Mouse (Mus musculus) thymus, postnatal 14 days (tissue): Measurements from ENCODE around the gene Glud1.

Experiments used
- DNase-seq: peaks from one replicate; pipeline ENCODE4 v3.0.0; 2021

Gene Glud1

GRCm38 (mm10) chr14:34382921-34383704 lies 72.6 kb downstream of the Glud1 start:
- no peak for DNase-seq

- no peak for DNase-seq
These were observed 82.8 kb downstream of the Glud1 start for GRCm38 (mm10) chr14:34393295-34393694.
